Mouse (Mus musculus): Measurements from ENCODE around the gene Met.

GRCm38 (mm10) chr6:17580349-17580748 is 116.7 kb downstream of the Met start:
- TF ChIP-seq POLR2A (IDR thresholded peaks at IDR 0.05; ENCODE audit: control insufficient read depth, extremely low read depth, insufficient read depth, low read length, poor library complexity) (no peak), CTCF (IDR thresholded peaks at IDR 0.05; ENCODE audit: borderline replicate concordance, control insufficient read depth, extremely low read depth, insufficient read depth, low read length, poor library complexity) (no peak)

Measured in thymus, adult 2 months (tissue).